Mouse (Mus musculus) kidney, postnatal 0 days (tissue): ENCODE measurements around the gene 4930548H24Rik. TPM values are rescaled to one million over a fixed set of nuclear protein-coding genes. Genes with fewer than 3 reads are reported as not detected.
"Not testable (repeated sequence)": the region's sequence is repeated elsewhere in the genome, so short reads cannot be mapped to it uniquely, and the experiment has no call there.

Experiments used
- ATAC-seq: fragments of 200-750 bp; cut with Nextera tagmentation; replicated peaks from 2 replicates; pipeline ENCODE4 v1.8.0; 2017; ENCODE audit warnings: low read depth, moderate number of reproducible peaks, moderate TSS enrichment, moderate library complexity; ENCODE audit not compliant: low FRiP score
- DNase-seq: peaks from one replicate; pipeline ENCODE4 v3.0.0-alpha.2; 2016; ENCODE audit warnings: low spot score
- H3K27ac ChIP-seq: fragments of 300-500 bp; sonication (generic); 2 replicates; pipeline ENCODE4 v1.5.1; 2014; ENCODE audit warnings: mild to moderate bottlenecking
- H3K27me3 ChIP-seq: fragments of 300-500 bp; sonication (generic); 2 replicates; pipeline ENCODE4 v1.6.1; 2014; ENCODE audit warnings: low read length, mixed read lengths; ENCODE audit not compliant: insufficient read depth
- H3K36me3 ChIP-seq: fragments of 300-500 bp; sonication (generic); 2 replicates; pipeline ENCODE4 v1.6.1; 2014; ENCODE audit warnings: low read length, mixed read lengths; ENCODE audit not compliant: insufficient read depth
- H3K4me1 ChIP-seq: fragments of 300-500 bp; sonication (generic); replicated peaks from 2 replicates; pipeline ENCODE4 v1.6.1; 2014; ENCODE audit warnings: antibody characterized with exemption, low read length, mixed read lengths; ENCODE audit not compliant: insufficient read depth
- H3K4me2 ChIP-seq: fragments of 300-500 bp; sonication (generic); 2 replicates; pipeline ENCODE4 v1.6.1; 2014; ENCODE audit warnings: mild to moderate bottlenecking, low read length, moderate library complexity, mixed read lengths
- H3K4me3 ChIP-seq: fragments of 300-500 bp; sonication (generic); replicated peaks from 2 replicates; pipeline ENCODE4 v1.5.1; 2014; ENCODE audit warnings: low read depth, low read length
- H3K9ac ChIP-seq: fragments of 300-500 bp; sonication (generic); 2 replicates; pipeline ENCODE4 v1.6.1; 2014; ENCODE audit warnings: low read depth, low read length
- H3K9me3 ChIP-seq: fragments of 300-500 bp; sonication (generic); replicated peaks from 2 replicates; pipeline ENCODE4 v1.6.1; 2016; ENCODE audit warnings: low read length, inconsistent platforms, mixed read lengths
- CTCF ChIP-seq: IDR thresholded peaks from 2 replicates; pipeline ENCODE4 v1.5.1; 2016; ENCODE audit warnings: antibody characterized with exemption, low read depth, mild to moderate bottlenecking, moderate library complexity
- WGBS: fragments of 180-500 bp; shearing (Covaris S2); extraction: QIAGEN DNeasy Blood & Tissue Kit; methylation state at CpG from one replicate; pipeline ENCODE4 v1.1.7; 2014; 5-methylcytosine and 5-hydroxymethylcytosine counted together
- polyA plus RNA-seq: library from polyadenylated mRNA; unstranded; fragments of >200 nt; fragmentation: Nextera tagmentation; extraction: Ambion mirVana; gene quantifications from 2 replicates; pipeline ENCODE4 v1.2.1, GENCODE M21; 2015

The 4930548H24Rik gene
- polyA plus RNA-seq, 1 experiment from 2014 or later, result not detected

- ATAC-seq (peak; percentile 100), DNase-seq (peak; percentile 97)
- 0 out of 2 replicates have a peak, but pooled peaks cover 2% of the 10 kb centered on the region for H3K4me1 ChIP-seq
- peaks cover 16% of the 10 kb centered on the region; the same call in 1 of the 2 replicates for H3K36me3 ChIP-seq
- TF ChIP-seq CTCF, result no peak
- peak within 1 kb of the TSS; percentile 65 for H3K9ac ChIP-seq
- peak within 1 kb of the TSS; percentile 67 for H3K4me2 ChIP-seq
- under 1% methylated on average over 49 of the region's 49 CpGs for WGBS
- no peaks in the 10 kb centered on the region for H3K27me3 ChIP-seq
- H3K27ac ChIP-seq, result no peak within 1 kb of the TSS
- H3K4me3 ChIP-seq, result peak within 1 kb of the TSS; percentile 68
- no peaks in the 10 kb centered on the region for H3K9me3 ChIP-seq
Measured at GRCm38 (mm10) chr5:31494513-31495297, 9.2 kb downstream of the 4930548H24Rik start, which contains the start of gene Gpn1. TSS of gene Gpn1 (plus strand) at chr5:31494741.

- peaks cover 70% of the 10 kb centered on the region for H3K36me3 ChIP-seq
- H3K9me3 ChIP-seq, result no peaks in the 10 kb centered on the region
- ATAC-seq (no peak), DNase-seq (no peak)
- no peaks in the 10 kb centered on the region for H3K27me3 ChIP-seq
- no peak overlapping the region for H3K4me3 ChIP-seq
- H3K27ac ChIP-seq, result no peak overlapping the region
- H3K4me2 ChIP-seq, result no peak overlapping the region
- WGBS, result 84% methylated on average over 10 of the region's 10 CpGs
- no peak overlapping the region for H3K9ac ChIP-seq
- no peaks in the 10 kb centered on the region for H3K4me1 ChIP-seq
- TF ChIP-seq CTCF, result no peak
Measured at GRCm38 (mm10) chr5:31504843-31505242, 19.3 kb downstream of the 4930548H24Rik start.

- no peaks in the 10 kb centered on the region for H3K9me3 ChIP-seq
- WGBS, result 92% methylated on average over 1 of the region's 1 CpGs
- ATAC-seq (no peak), DNase-seq (no peak)
- H3K4me3 ChIP-seq, result no peak overlapping the region
- H3K27me3 ChIP-seq, result no peaks in the 10 kb centered on the region
- no peaks in the 10 kb centered on the region for H3K4me1 ChIP-seq
- peaks cover 48% of the 10 kb centered on the region; the same call in 1 of the 2 replicates for H3K36me3 ChIP-seq
- H3K27ac ChIP-seq, result no peak overlapping the region
- TF ChIP-seq CTCF, result no peak
- H3K9ac ChIP-seq, result no peak overlapping the region
- H3K4me2 ChIP-seq, result no peak overlapping the region
Measured at GRCm38 (mm10) chr5:31512481-31512880, 26.9 kb downstream of the 4930548H24Rik start.

GRCm38 (mm10) chr5:31520556-31520955 is 35.0 kb downstream of the 4930548H24Rik start:
- no peak overlapping the region for H3K4me2 ChIP-seq
- 90% methylated on average over 6 of the region's 6 CpGs for WGBS
- no peak overlapping the region for H3K27ac ChIP-seq
- 0 out of 2 replicates have a peak, but pooled peaks cover under 1% of the 10 kb centered on the region for H3K4me1 ChIP-seq
- no peak overlapping the region for H3K4me3 ChIP-seq
- peaks cover 43% of the 10 kb centered on the region for H3K36me3 ChIP-seq
- DNase-seq (no peak), ATAC-seq (no peak)
- no peaks in the 10 kb centered on the region for H3K9me3 ChIP-seq
- no peak overlapping the region for H3K9ac ChIP-seq
- H3K27me3 ChIP-seq, result no peaks in the 10 kb centered on the region
- TF ChIP-seq CTCF, result no peak

- WGBS, result under 1% methylated on average over 28 of the region's 28 CpGs
- peak; percentile 89 for ATAC-seq
- H3K27ac ChIP-seq, result peak within 1 kb of the TSS; percentile 85
- H3K36me3 ChIP-seq, result peaks cover 28% of the 10 kb centered on the region
- H3K9ac ChIP-seq, result peak within 1 kb of the TSS; percentile 88
- peak within 1 kb of the TSS; percentile 94 for H3K4me3 ChIP-seq
- no peaks in the 10 kb centered on the region for H3K27me3 ChIP-seq
- DNase-seq, result peak; percentile 91
- peak within 1 kb of the TSS; percentile 95 for H3K4me2 ChIP-seq
- TF ChIP-seq CTCF, result no peak
- H3K9me3 ChIP-seq, result no peaks in the 10 kb centered on the region
- peaks cover 14% of the 10 kb centered on the region for H3K4me1 ChIP-seq
Measured at GRCm38 (mm10) chr5:31526354-31527116, 41.0 kb downstream of the 4930548H24Rik start, which contains the start of gene Slc4a1ap. TSS of gene Slc4a1ap (plus strand) at chr5:31526995.

GRCm38 (mm10) chr5:31527117-31527680 is 41.7 kb downstream of the 4930548H24Rik start:
- peaks cover 14% of the 10 kb centered on the region for H3K4me1 ChIP-seq
- H3K36me3 ChIP-seq, result peaks cover 31% of the 10 kb centered on the region
- peak overlapping the region; percentile 94 for H3K4me3 ChIP-seq
- peak overlapping the region; percentile 95 for H3K4me2 ChIP-seq
- peak overlapping the region; percentile 85 for H3K27ac ChIP-seq
- DNase-seq (no peak), ATAC-seq (peak; percentile 40; the same call in 1 of the 2 replicates)
- H3K27me3 ChIP-seq, result no peaks in the 10 kb centered on the region
- TF ChIP-seq CTCF, result no peak
- peak overlapping the region; percentile 88 for H3K9ac ChIP-seq
- H3K9me3 ChIP-seq, result no peaks in the 10 kb centered on the region
- 3% methylated on average over 40 of the region's 40 CpGs for WGBS

- peak within 1 kb of the TSS; percentile 94 for H3K4me3 ChIP-seq
- 75% methylated on average over 11 of the region's 11 CpGs for WGBS
- ATAC-seq, result not testable (repeated sequence)
Measured at GRCm38 (mm10) chr5:31527707-31528106, 42.2 kb downstream of the 4930548H24Rik start, which contains the start of gene Supt7l. TSS of gene Supt7l (minus strand) at chr5:31527807.

More at GRCm38 (mm10) chr5:31527707-31528106, 42.2 kb downstream of the 4930548H24Rik start, which contains the start of gene Supt7l:
- not testable (repeated sequence) for H3K27me3 ChIP-seq, H3K9me3 ChIP-seq, DNase-seq
- Histone ChIP-seq H3K4me2 (peak within 1 kb of the TSS; percentile 95), H3K9ac (peak within 1 kb of the TSS; percentile 88), H3K27ac (peak within 1 kb of the TSS; percentile 85), H3K36me3 (peaks cover 31% of the 10 kb centered on the region), H3K4me1 (peaks cover 14% of the 10 kb centered on the region)
